Mouse (Mus musculus) limb, embryonic 13.5 days (tissue): ENCODE data around the gene Hoxa10. TPM values are rescaled to one million over a fixed set of nuclear protein-coding genes. Genes with fewer than 3 reads are reported as not detected.

ENCODE experiments used
- ATAC-seq: fragments of 200-750 bp; cut with Nextera tagmentation; 2 replicates; pipeline ENCODE4 v1.8.0; 2017; ENCODE audit warnings: low read depth, moderate number of reproducible peaks, moderate TSS enrichment; ENCODE audit not compliant: low FRiP score
- H3K27ac ChIP-seq: fragments of 300-500 bp; sonication (generic); 2 replicates; pipeline ENCODE4 v1.5.1; 2015; ENCODE audit warnings: inconsistent platforms, mild to moderate bottlenecking, moderate library complexity
- H3K27me3 ChIP-seq: fragments of 300-500 bp; sonication (generic); 2 replicates; pipeline ENCODE4 v1.6.1; 2015; ENCODE audit warnings: mild to moderate bottlenecking, inconsistent platforms
- H3K36me3 ChIP-seq: fragments of 300-500 bp; sonication (generic); 2 replicates; pipeline ENCODE4 v1.6.1; 2015; ENCODE audit warnings: inconsistent platforms, mild to moderate bottlenecking, moderate library complexity
- H3K4me1 ChIP-seq: fragments of 300-500 bp; sonication (generic); 2 replicates; pipeline ENCODE4 v1.6.1; 2015; ENCODE audit warnings: inconsistent platforms
- H3K4me2 ChIP-seq: fragments of 300-500 bp; sonication (generic); replicated peaks from 2 replicates; pipeline ENCODE4 v1.6.1; 2015; ENCODE audit warnings: inconsistent platforms, mild to moderate bottlenecking, moderate library complexity
- H3K4me3 ChIP-seq: fragments of 300-500 bp; sonication (generic); 2 replicates; pipeline ENCODE4 v1.5.1; 2015; ENCODE audit warnings: moderate library complexity, mild to moderate bottlenecking, inconsistent platforms
- H3K9ac ChIP-seq: fragments of 300-500 bp; sonication (generic); 2 replicates; pipeline ENCODE4 v1.6.1; 2015; ENCODE audit warnings: mild to moderate bottlenecking, inconsistent platforms
- H3K9me3 ChIP-seq: fragments of 300-500 bp; sonication (generic); 2 replicates; pipeline ENCODE4 v1.6.1; 2016; ENCODE audit warnings: inconsistent platforms
- WGBS: fragments of 180-500 bp; shearing (Covaris S2); methylation state at CpG from one replicate; pipeline ENCODE4 v1.1.7; 2015; 5-methylcytosine and 5-hydroxymethylcytosine counted together
- polyA plus RNA-seq: library from polyadenylated mRNA; unstranded; fragments of >200 nt; fragmentation: Nextera tagmentation; extraction: Ambion mirVana; gene quantifications from 2 replicates; pipeline ENCODE4 v1.2.1, GENCODE M21; 2015

Gene Hoxa10
- polyA plus RNA-seq, 1 experiment from 2014 or later = 207 TPM

DNA sequence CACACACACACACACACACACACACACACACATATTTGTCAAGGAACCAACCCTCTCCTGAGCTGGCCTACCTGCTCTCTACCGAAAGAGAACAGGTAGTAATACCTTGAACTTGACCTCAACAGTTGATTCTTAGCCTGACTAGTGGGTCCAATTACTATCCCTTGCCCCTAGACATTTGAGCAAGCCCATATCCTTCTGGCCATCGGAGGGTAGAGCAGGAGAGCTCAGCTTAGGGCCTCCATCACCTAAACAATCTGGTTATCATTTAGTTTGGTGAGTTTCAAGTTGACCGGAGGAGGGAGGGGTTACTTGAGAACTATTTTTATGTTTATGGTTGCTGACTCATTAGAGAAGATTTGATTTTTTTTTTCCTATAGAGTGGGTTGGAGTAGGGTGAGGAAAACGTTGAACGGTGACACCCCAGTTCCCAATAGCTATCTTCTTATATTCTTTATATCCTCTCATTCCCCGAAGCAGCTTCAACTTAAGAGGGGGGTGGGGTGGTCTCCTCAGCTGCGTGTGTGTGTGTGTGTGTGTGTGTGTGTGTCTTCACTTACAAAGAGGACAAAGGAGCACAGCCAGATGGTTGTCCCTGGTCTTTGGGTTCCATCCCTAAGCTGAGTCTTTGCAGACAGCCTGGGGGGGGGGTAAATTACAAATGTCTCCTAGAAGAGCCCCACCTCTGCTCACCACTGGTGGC is 10.7 kb upstream of the Hoxa10 start:
- H3K9me3 ChIP-seq = no peaks in the 10 kb centered on the region
- H3K27ac ChIP-seq = peak overlapping the region; percentile 97
- peak overlapping the region; percentile 95 for H3K4me3 ChIP-seq
- H3K4me2 ChIP-seq = peak overlapping the region; percentile 75
- H3K4me1 ChIP-seq = peaks cover 37% of the 10 kb centered on the region
- peaks cover 18% of the 10 kb centered on the region; the same call in 1 of the 2 replicates for H3K36me3 ChIP-seq
- peaks cover 13% of the 10 kb centered on the region for H3K27me3 ChIP-seq
- ATAC-seq = no peak
- 5% methylated on average over 7 of the region's 7 CpGs for WGBS
- peak overlapping the region; percentile 87 for H3K9ac ChIP-seq

DNA sequence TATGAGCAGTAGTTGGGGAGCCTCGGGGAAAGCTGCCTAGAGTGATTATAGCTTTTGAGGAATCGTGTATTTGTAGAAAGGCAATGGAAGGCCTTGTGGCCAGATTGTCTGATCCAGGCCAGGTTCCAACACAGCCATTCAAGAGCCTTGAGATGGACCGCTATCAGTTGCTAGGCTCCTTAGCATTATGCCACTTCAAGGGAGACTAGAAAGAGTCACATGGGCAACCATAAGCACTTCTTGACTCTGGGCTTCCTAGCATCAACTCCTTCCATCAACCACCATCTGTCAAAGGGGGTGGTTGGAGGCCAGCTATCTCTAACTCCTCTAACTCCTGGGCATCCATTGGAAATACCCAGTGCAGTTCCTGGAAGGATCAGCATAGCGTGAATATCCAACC is 9.2 kb upstream of the Hoxa10 start:
- H3K4me3 ChIP-seq = peak overlapping the region; percentile 95

DNA sequence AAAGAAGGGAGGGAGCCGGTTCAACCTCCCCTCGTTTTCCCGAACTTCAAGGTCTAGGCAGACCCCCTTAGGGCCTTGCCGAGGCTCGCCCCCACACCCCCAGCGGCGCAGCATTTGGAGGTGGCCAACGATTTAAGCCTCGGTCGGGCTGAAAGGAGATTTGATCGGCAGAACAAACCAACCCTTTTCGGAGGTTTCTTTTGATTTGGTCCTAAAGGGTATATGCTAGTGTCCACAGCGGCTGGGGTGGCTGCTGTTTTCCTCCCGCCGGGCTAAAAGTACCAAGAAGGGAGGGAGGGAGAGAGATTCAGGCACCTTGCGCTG is 8.7 kb upstream of the Hoxa10 start:
- H3K36me3 ChIP-seq = peaks cover 18% of the 10 kb centered on the region; the same call in 1 of the 2 replicates
- no peak for ATAC-seq
- no peaks in the 10 kb centered on the region for H3K9me3 ChIP-seq
- H3K4me1 ChIP-seq = peaks cover 37% of the 10 kb centered on the region
- WGBS = 4% methylated on average over 16 of the region's 16 CpGs
- H3K4me2 ChIP-seq = peak overlapping the region; percentile 75
- H3K9ac ChIP-seq = peak overlapping the region; percentile 100
- peak overlapping the region; percentile 95 for H3K4me3 ChIP-seq
- H3K27me3 ChIP-seq = peaks cover 13% of the 10 kb centered on the region
- peak overlapping the region; percentile 97 for H3K27ac ChIP-seq

More for the DNA sequence above, 9.2 kb upstream of the Hoxa10 start:
- Histone ChIP-seq H3K9ac (peak overlapping the region; percentile 100), H3K9me3 (no peaks in the 10 kb centered on the region), H3K36me3 (peaks cover 18% of the 10 kb centered on the region; the same call in 1 of the 2 replicates), H3K4me1 (peaks cover 37% of the 10 kb centered on the region), H3K27me3 (peaks cover 13% of the 10 kb centered on the region), H3K27ac (peak overlapping the region; percentile 97), H3K4me2 (peak overlapping the region; percentile 75)
- no peak for ATAC-seq
- WGBS = 6% methylated on average over 4 of the region's 4 CpGs

DNA sequence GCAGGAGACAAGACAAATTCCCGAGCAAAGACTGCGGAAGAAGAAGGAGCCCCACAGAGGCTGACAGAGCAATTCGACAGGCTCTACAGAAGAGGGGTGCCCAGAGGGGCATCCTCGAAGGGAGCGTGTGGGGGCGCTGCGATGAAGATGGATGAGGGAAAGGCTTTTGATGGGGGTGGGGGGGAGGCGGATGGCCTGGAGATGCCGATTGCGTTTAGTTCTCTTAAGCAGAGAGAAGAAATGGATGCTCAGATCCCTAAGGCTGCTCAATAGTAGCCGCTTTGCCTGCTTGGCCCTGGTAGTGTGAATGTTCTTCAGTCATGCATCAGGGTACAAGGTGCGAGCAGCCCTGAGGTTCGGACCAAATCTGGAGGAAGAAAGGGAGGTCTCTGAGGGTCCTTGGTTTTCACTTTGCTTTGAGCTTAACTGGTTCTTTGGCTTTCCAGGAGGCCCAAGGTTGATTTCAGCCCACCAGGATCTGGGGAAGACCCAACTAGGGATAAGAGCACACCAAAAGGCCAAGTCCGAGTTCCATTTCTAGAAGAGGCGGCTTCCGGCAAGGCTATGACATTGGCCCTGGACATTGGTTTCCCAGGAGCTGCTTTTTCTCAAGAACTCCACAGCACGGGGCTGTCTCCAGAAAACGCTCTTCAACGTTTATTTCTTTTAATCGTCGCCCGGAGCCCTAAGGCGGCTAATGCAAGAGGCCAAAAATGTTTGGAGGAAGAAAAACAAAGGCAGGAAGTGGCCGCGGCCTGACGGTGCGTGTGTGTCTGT is 8.2 kb upstream of the Hoxa10 start:
- no peak for ATAC-seq
- Histone ChIP-seq H3K4me2 (peak overlapping the region; percentile 75), H3K9me3 (no peaks in the 10 kb centered on the region), H3K4me3 (peak overlapping the region; percentile 95), H3K36me3 (peaks cover 18% of the 10 kb centered on the region; the same call in 1 of the 2 replicates), H3K4me1 (peaks cover 39% of the 10 kb centered on the region), H3K27ac (peak overlapping the region; percentile 97), H3K27me3 (peaks cover 13% of the 10 kb centered on the region), H3K9ac (peak overlapping the region; percentile 100)
- 2% methylated on average over 27 of the region's 27 CpGs for WGBS

DNA sequence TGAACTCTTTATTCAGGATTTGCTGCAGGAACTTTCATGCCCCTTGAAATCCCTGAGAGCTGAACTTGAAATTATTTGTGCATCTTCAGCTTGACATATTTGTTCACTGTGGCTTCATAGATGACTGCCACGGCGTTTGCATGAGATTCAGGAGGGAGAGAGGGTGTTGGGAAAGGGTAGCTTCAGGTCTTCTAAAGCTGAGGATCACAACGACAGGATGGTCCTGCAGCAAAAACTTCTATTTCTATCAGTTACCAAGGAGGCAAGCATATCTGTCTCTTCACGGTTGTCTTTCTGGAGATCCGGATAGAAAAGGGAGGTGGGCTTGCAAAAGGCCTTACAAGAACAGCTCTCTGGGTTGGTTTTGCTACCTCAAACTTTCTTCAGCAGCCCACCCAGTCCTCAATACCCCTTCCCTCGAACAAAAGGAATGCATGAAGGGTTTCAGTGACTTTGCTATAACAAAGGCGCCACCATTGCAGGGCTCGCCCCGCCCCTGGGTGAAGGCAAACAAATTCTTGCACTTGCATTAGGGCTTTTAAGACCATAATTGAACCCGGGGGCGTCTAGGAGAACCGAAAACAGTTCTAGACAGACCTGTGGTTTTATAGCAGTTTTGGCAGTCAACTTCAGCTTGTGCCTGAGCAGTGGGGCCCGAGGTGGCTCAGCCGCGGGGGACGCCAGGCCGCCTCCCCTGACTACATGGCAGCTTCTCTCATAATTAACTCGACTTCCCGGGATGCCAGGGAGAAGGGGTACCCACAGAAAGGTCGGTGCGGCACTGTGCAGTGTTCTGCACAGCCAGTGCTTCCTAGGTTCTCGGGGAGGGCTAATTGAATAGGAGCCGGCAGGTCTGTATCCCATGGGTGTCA is 7.3 kb upstream of the Hoxa10 start:
- 3% methylated on average over 23 of the region's 23 CpGs for WGBS
- Histone ChIP-seq H3K4me1 (peaks cover 47% of the 10 kb centered on the region), H3K36me3 (peaks cover 16% of the 10 kb centered on the region; the same call in 1 of the 2 replicates), H3K9ac (peak overlapping the region; percentile 100), H3K9me3 (no peaks in the 10 kb centered on the region), H3K27me3 (peaks cover 13% of the 10 kb centered on the region), H3K27ac (peak overlapping the region; percentile 97), H3K4me3 (peak overlapping the region; percentile 95), H3K4me2 (peak overlapping the region; percentile 75)
- no peak for ATAC-seq

DNA sequence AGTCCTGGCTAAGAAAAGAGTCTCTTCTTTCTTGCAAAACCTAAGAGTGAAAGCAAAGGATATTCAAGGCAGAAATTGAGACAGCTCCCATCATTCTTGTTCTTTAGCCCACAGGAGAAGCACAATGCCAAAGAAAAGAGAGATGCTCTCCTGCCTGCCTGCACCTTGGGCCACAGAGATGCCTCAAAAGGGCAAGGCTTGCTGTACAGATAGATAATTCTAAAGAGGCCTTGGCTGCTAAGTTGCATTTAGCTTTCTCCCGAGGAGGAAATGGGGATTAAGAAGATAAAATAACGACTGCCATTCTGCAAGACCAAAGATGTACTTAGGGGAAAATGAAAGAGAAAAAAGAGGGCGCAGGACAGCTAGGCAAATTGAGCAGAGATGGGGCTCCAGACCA is 6.3 kb upstream of the Hoxa10 start:
- Histone ChIP-seq H3K36me3 (peaks cover 11% of the 10 kb centered on the region; the same call in 1 of the 2 replicates), H3K4me1 (peaks cover 50% of the 10 kb centered on the region), H3K4me2 (peak overlapping the region; percentile 75), H3K4me3 (peak overlapping the region; percentile 95), H3K9me3 (no peaks in the 10 kb centered on the region), H3K9ac (peak overlapping the region; percentile 100), H3K27ac (peak overlapping the region; percentile 99), H3K27me3 (peaks cover 17% of the 10 kb centered on the region)
- ATAC-seq = no peak
- 7% methylated on average over 3 of the region's 3 CpGs for WGBS

DNA sequence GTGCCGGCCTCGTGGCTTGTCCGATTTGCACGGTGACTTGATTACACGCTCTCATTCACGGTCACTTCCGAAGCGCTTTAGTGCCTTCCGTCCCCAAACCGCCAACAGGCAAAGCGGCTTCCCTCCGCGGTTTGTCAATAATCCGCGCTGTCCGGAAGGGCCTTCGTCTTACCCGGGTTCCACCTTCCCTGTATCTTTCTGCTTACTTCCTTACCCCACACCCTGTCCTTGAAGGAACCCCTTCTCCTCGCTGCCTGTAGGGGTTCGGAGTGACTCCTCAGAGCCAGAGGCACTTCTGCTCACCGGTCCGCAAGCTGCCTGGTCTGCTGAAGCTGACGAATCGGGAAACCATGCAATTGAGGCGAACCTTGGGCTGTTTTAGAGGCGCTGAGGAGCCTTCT is 5.7 kb upstream of the Hoxa10 start:
- peaks cover 11% of the 10 kb centered on the region; the same call in 1 of the 2 replicates for H3K36me3 ChIP-seq
- peak overlapping the region; percentile 75 for H3K4me2 ChIP-seq
- no peak for ATAC-seq
- peak overlapping the region; percentile 95 for H3K4me3 ChIP-seq
- H3K27ac ChIP-seq = peak overlapping the region; percentile 99
- H3K9me3 ChIP-seq = no peaks in the 10 kb centered on the region
- WGBS = under 1% methylated on average over 26 of the region's 26 CpGs
- H3K4me1 ChIP-seq = peaks cover 50% of the 10 kb centered on the region
- peak overlapping the region; percentile 100 for H3K9ac ChIP-seq
- peaks cover 14% of the 10 kb centered on the region for H3K27me3 ChIP-seq

DNA sequence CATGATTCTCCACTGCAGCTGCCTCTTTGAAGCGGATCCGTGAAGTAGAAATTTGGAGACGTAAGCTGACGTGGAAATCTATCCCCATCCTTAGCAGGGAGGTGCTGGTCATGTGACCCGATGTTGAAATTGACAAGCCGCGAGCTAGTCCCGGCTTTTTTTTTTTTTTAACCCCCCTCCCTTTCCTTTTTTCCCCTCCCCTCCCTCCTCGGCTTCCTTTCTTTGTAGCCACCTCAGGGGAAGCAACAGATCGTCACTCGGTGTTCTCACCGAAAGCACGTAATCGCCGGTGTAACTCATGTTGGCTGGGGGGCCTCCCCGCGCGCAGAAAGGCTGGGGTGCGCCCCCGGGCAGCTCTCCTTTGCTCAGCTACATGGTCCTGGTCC is 5.1 kb upstream of the Hoxa10 start, which contains the start of gene Hoxa11:
Gene Hoxa11, minus strand, starts transcription at position 54 of the 386 bp plus-strand sequence.
- H3K27me3 ChIP-seq = peaks cover 12% of the 10 kb centered on the region
- H3K36me3 ChIP-seq = peaks cover 11% of the 10 kb centered on the region; the same call in 1 of the 2 replicates
- peak; percentile 59 for ATAC-seq
- H3K9ac ChIP-seq = peak within 1 kb of the TSS; percentile 100
- H3K4me2 ChIP-seq = peak within 1 kb of the TSS; percentile 75
- H3K9me3 ChIP-seq = no peaks in the 10 kb centered on the region
- peak within 1 kb of the TSS; percentile 99 for H3K27ac ChIP-seq
- under 1% methylated on average over 20 of the region's 20 CpGs for WGBS
- H3K4me1 ChIP-seq = peaks cover 50% of the 10 kb centered on the region
- peak within 1 kb of the TSS; percentile 95 for H3K4me3 ChIP-seq

DNA sequence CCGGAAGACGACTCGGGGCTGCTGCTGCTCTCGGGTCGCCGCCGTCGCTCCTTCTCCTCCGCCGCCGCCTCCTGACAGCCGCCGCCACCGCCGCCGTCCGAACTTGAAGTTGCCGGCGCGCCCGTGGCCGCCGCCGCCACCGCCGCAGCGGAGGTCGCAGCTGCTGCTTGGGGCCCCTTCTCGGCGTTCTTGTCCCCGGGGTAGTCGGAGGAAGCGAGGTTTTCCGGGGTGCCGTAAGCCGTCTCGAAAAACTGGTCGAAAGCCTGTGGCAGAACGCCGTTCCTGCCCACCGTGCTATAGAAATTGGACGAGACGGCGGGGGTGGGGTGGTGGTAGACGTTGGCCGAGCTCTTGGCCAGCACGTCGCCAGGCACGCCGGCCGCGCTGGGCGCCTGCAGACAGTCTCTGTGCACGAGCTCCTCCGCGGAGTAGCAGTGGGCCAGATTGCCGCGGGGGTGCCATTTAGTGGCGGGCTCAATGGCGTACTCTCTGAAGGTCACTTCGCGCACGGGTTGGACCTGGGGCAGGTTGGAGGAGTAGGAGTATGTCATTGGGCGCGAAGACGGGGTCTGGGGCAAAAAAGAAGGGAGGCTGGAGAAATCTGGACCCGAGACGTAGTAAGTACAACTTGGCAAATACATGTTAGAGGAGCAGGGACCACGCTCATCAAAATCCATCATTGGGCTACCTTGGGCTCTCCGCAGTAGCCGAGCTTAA is 4.5 kb upstream of the Hoxa10 start:
- no peaks in the 10 kb centered on the region for H3K9me3 ChIP-seq
- peaks cover 11% of the 10 kb centered on the region; the same call in 1 of the 2 replicates for H3K36me3 ChIP-seq
- 0 out of 2 replicates have a peak, but pooled peaks have one; percentile 10 for ATAC-seq
- H3K9ac ChIP-seq = peak overlapping the region; percentile 100
- peak overlapping the region; percentile 95 for H3K4me3 ChIP-seq
- peaks cover 9% of the 10 kb centered on the region; the same call in 1 of the 2 replicates for H3K27me3 ChIP-seq
- under 1% methylated on average over 67 of the region's 71 CpGs for WGBS
- peak overlapping the region; percentile 75 for H3K4me2 ChIP-seq
- peak overlapping the region; percentile 99 for H3K27ac ChIP-seq
- peaks cover 47% of the 10 kb centered on the region for H3K4me1 ChIP-seq

DNA sequence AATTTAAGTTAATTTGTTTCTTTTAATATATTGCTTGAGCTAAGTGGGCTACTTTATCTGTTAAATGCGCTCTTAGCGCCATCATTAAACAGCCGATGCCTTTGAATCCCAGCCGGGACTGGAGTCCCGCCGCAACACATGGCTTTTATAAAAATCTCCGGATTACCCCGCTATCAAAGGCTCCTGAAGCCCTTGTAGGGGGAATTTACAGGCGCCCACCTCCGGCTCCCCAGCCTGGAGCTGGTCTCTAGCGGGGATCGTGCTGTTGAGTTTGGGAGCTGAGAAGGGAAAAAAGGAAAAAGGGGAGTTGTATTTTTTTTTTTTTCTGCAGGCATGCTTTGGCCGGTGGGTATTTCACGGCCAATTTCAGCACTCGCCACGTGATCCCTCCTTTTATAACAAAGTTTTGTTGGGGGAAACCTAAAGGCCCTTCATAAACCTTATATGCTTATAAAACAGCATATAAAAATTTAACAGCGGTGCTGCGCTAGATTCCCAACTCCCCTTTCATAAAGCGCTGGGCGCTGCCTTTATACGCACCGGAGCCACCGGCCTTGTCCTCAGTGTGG is 3.9 kb upstream of the Hoxa10 start:
- H3K9me3 ChIP-seq = no peaks in the 10 kb centered on the region
- peak; percentile 28; the same call in 1 of the 2 replicates for ATAC-seq
- peaks cover 41% of the 10 kb centered on the region for H3K4me1 ChIP-seq
- peak overlapping the region; percentile 95 for H3K4me3 ChIP-seq
- peak overlapping the region; percentile 75 for H3K4me2 ChIP-seq
- peak overlapping the region; percentile 100 for H3K9ac ChIP-seq
- H3K36me3 ChIP-seq = 0 out of 2 replicates have a peak, but pooled peaks cover 4% of the 10 kb centered on the region
- H3K27me3 ChIP-seq = peaks cover 9% of the 10 kb centered on the region; the same call in 1 of the 2 replicates
- peak overlapping the region; percentile 99 for H3K27ac ChIP-seq
- WGBS = under 1% methylated on average over 23 of the region's 23 CpGs
